Comparison of ENCODE assay signal across 26 mouse cellular contexts in the genomic region with DNA sequence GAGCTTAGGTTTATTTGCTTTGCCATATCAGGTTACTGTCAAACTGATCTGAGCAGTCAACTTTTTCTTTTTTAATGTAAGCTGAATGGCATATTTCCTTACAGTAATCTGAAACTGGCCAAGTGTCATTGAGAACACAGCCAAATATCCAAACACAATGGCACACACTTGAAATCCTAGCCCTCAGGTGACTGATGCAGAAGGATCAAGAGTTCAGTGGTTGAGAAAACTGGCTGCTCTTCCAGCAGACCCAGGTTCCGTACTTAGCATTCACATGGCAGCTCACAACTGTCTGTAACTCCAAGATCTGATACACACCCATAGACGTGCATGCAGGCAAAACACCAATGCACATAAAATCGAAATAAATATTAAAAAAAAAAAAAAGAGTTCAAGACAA.
"Had no signal": no experiment of that assay in that cellular context is flagged by ENCODE, and none has a peak within 500 bp of the region (broad histone marks: within the 10 kb centered on the region; RNA-seq: fewer than 3 reads in every experiment).

No protein-coding gene starts in this region.

- H3K4me1 ChIP-seq: heart, embryonic 10.5 days; heart, embryonic 12.5 days; hindbrain, embryonic 12.5 days; intestine, embryonic 15.5 days; kidney, embryonic 15.5 days; limb, embryonic 10.5 days; limb, embryonic 12.5 days had no signal

- H3K27me3 ChIP-seq: heart, embryonic 12.5 days; hindbrain, embryonic 12.5 days; intestine, embryonic 15.5 days; kidney, embryonic 15.5 days; limb, embryonic 12.5 days had no signal

- H3K9me3 ChIP-seq: heart, embryonic 10.5 days; hindbrain, embryonic 10.5 days; hindbrain, embryonic 12.5 days; intestine, embryonic 15.5 days; kidney, embryonic 15.5 days; limb, embryonic 10.5 days; limb, embryonic 12.5 days had no signal

- DNase-seq: gastrocnemius, adult 2 months; gastrocnemius, postnatal 10 days; gastrocnemius, postnatal 25 days; heart, postnatal 10 days; heart, postnatal 4 days; kidney, adult 18-20 months; kidney, adult 8-10 months; kidney, postnatal 25 days; kidney, postnatal 4 days; liver had no signal

- H3K4me2 ChIP-seq: heart, embryonic 12.5 days; hindbrain, embryonic 12.5 days; hindbrain, embryonic 14.5 days; intestine, embryonic 15.5 days; kidney, embryonic 15.5 days; limb, embryonic 12.5 days; liver, embryonic 11.5 days had no signal

- H3K27ac ChIP-seq: gastrocnemius, adult 2 months; heart, embryonic 10.5 days; hindbrain, embryonic 10.5 days; hindbrain, embryonic 12.5 days; hindbrain, embryonic 14.5 days; intestine, embryonic 15.5 days; kidney, embryonic 15.5 days; kidney, postnatal 0 days; layer of hippocampus, adult 2 months; left cerebral cortex, adult 2 months; limb, embryonic 10.5 days; limb, embryonic 12.5 days had no signal

- H3K9ac ChIP-seq: heart, embryonic 12.5 days; hindbrain, embryonic 12.5 days; hindbrain, embryonic 14.5 days; intestine, embryonic 15.5 days; kidney, embryonic 15.5 days; limb, embryonic 12.5 days had no signal

- H3K36me3 ChIP-seq: heart, embryonic 10.5 days; heart, embryonic 12.5 days; hindbrain, embryonic 10.5 days; hindbrain, embryonic 12.5 days; intestine, embryonic 15.5 days; kidney, embryonic 15.5 days; limb, embryonic 10.5 days; limb, embryonic 12.5 days had no signal

- ATAC-seq: hindbrain, embryonic 16.5 days; inflammation-experienced regulatory T-cells, adult 6 months; intestine, embryonic 15.5 days; intestine, postnatal 0 days had no signal

- H3K4me3 ChIP-seq: gastrocnemius, adult 2 months; heart, embryonic 10.5 days; heart, embryonic 12.5 days; hindbrain, embryonic 10.5 days; hindbrain, embryonic 12.5 days; intestine, embryonic 15.5 days; kidney, embryonic 15.5 days; layer of hippocampus, adult 2 months; left cerebral cortex, adult 2 months; limb, embryonic 10.5 days; limb, embryonic 12.5 days had no signal
